Mouse (Mus musculus) bone marrow, adult 2 months (tissue): ENCODE measurements around the gene Atp1b2. TPM values are rescaled to one million over a fixed set of nuclear protein-coding genes. Genes with fewer than 3 reads are reported as not detected.

Experiments
- H3K27ac ChIP-seq: fragments of 200-500 bp; 2 replicates; pipeline ENCODE4 v1.5.1; 2012; ENCODE audit warnings: low read depth, mild to moderate bottlenecking, control low read depth, inconsistent platforms, low read length; ENCODE audit not compliant: control insufficient read depth, poor library complexity, insufficient read depth
- H3K4me1 ChIP-seq: fragments of 200-500 bp; 2 replicates; pipeline ENCODE4 v1.6.1; 2011; ENCODE audit warnings: low read length; ENCODE audit not compliant: control insufficient read depth, insufficient read depth
- H3K4me3 ChIP-seq: fragments of 200-500 bp; replicated peaks from 2 replicates; pipeline ENCODE3; 2011; ENCODE audit warnings: mild to moderate bottlenecking, low read depth, low read length, control low read depth; ENCODE audit not compliant: control insufficient read depth
- CTCF ChIP-seq: fragments of 200-500 bp; IDR thresholded peaks from 2 replicates; pipeline ENCODE4 v1.5.1; 2011; ENCODE audit warnings: low read length, control low read depth; ENCODE audit not compliant: control insufficient read depth, insufficient read depth
- POLR2A ChIP-seq: fragments of 200-500 bp; IDR thresholded peaks from 2 replicates; pipeline ENCODE4 v1.6.1; 2011; ENCODE audit warnings: low read depth, mild to moderate bottlenecking, control low read depth, low read length, borderline replicate concordance; ENCODE audit not compliant: control insufficient read depth
- WGBS: fragments of 180-500 bp; shearing (Covaris S2); methylation state at CpG from one replicate; pipeline ENCODE4 v1.1.7; 2018; 5-methylcytosine and 5-hydroxymethylcytosine counted together
- polyA plus RNA-seq: library from polyadenylated mRNA; stranded (reverse); fragments of >200 nt; gene quantifications from 2 replicates; pipeline ENCODE4 v1.2.4, GENCODE M21; 2011; ENCODE audit warnings: low replicate concordance; ENCODE audit not compliant: missing spikeins, insufficient read depth, insufficient read length

Atp1b2 gene
- polyA plus RNA-seq, 1 experiment = 12.1 TPM

GRCm38 (mm10) chr11:69560896-69561854, 44.6 kb downstream of the Atp1b2 start:
- WGBS = 90% methylated on average over 16 of the region's 16 CpGs
- Histone ChIP-seq H3K4me3 (no peak overlapping the region), H3K4me1 (no peaks in the 10 kb centered on the region), H3K27ac (no peak overlapping the region)
- no peak for TF ChIP-seq CTCF
- no peak for TF ChIP-seq POLR2A

- WGBS = 8% methylated on average over 59 of the region's 59 CpGs
- Histone ChIP-seq H3K4me1 (no peaks in the 10 kb centered on the region), H3K4me3 (no peak within 1 kb of the TSS), H3K27ac (no peak within 1 kb of the TSS)
- TF ChIP-seq POLR2A = no peak
- no peak for TF ChIP-seq CTCF
These were observed 45.6 kb downstream of the Atp1b2 start, which contains the start of gene Efnb3 for GRCm38 (mm10) chr11:69559851-69560765. Gene Efnb3, minus strand, starts transcription at chr11:69560205.

- TF ChIP-seq CTCF (no peak), POLR2A (no peak)
These were observed 46.6 kb downstream of the Atp1b2 start for GRCm38 (mm10) chr11:69559183-69559582.

GRCm38 (mm10) chr11:69558756-69559155, 47.0 kb downstream of the Atp1b2 start:
- Histone ChIP-seq H3K4me1 (no peaks in the 10 kb centered on the region), H3K27ac (no peak overlapping the region), H3K4me3 (no peak overlapping the region)
- TF ChIP-seq CTCF = no peak
- no peak for TF ChIP-seq POLR2A
- 15% methylated on average over 6 of the region's 6 CpGs for WGBS

More at GRCm38 (mm10) chr11:69559183-69559582, 46.6 kb downstream of the Atp1b2 start:
- WGBS = 45% methylated on average over 5 of the region's 5 CpGs
- Histone ChIP-seq H3K27ac (no peak overlapping the region), H3K4me1 (no peaks in the 10 kb centered on the region), H3K4me3 (no peak overlapping the region)

GRCm38 (mm10) chr11:69557381-69557958, 48.3 kb downstream of the Atp1b2 start:
- no peak overlapping the region for H3K27ac ChIP-seq
- H3K4me1 ChIP-seq = no peaks in the 10 kb centered on the region
- 59% methylated on average over 14 of the region's 14 CpGs for WGBS
- H3K4me3 ChIP-seq = no peak overlapping the region
- TF ChIP-seq POLR2A (no peak), CTCF (no peak)

GRCm38 (mm10) chr11:69554539-69555140, 51.1 kb downstream of the Atp1b2 start:
- no peak overlapping the region for H3K4me3 ChIP-seq
- TF ChIP-seq POLR2A (no peak), CTCF (no peak)
- WGBS = 54% methylated on average over 5 of the region's 5 CpGs

GRCm38 (mm10) chr11:69553341-69553721, 52.4 kb downstream of the Atp1b2 start:
- 67% methylated on average over 2 of the region's 2 CpGs for WGBS
- no peak for TF ChIP-seq CTCF
- TF ChIP-seq POLR2A = no peak
- no peak overlapping the region for H3K27ac ChIP-seq
- no peaks in the 10 kb centered on the region for H3K4me1 ChIP-seq
- no peak overlapping the region for H3K4me3 ChIP-seq

More at GRCm38 (mm10) chr11:69554539-69555140, 51.1 kb downstream of the Atp1b2 start:
- H3K4me1 ChIP-seq = no peaks in the 10 kb centered on the region
- H3K27ac ChIP-seq = no peak overlapping the region
